Mouse (Mus musculus) monocyte, adult 5-6 weeks (primary cell): Measurements from ENCODE around the gene Sp100. TPM values are rescaled to one million over a fixed set of nuclear protein-coding genes. Genes with fewer than 3 reads are reported as not detected.
A peak's percentile ranks its signal among the peaks of the same experiment; 100 is the strongest.

Experiments used
- ATAC-seq: fragments of 153-309, 156-312 bp; replicated peaks from 2 replicates; pipeline ENCODE4 v1.8.0; 2017; ENCODE audit warnings: mild to moderate bottlenecking; ENCODE audit not compliant: low TSS enrichment, insufficient number of reproducible peaks, severe bottlenecking, poor library complexity, low FRiP score
- total RNA-seq: library from RNA; stranded (forward); fragments of 200-1000, 200-491, 200-594 nt; gene quantifications from 3 replicates; pipeline ENCODE4 v1.2.3, GENCODE M21; 2017

Sp100 gene
- total RNA-seq, 1 experiment from 2014 or later = 231 TPM

- no peak for ATAC-seq
Observed at GRCm38 (mm10) chr1:85740923-85741322, 91.1 kb downstream of the Sp100 start.

- ATAC-seq = no peak
Observed at GRCm38 (mm10) chr1:85742333-85742732, 92.5 kb downstream of the Sp100 start.

- no peak for ATAC-seq
Observed at GRCm38 (mm10) chr1:85742916-85743505, 93.2 kb downstream of the Sp100 start.

- ATAC-seq = no peak
Observed at GRCm38 (mm10) chr1:85744539-85744938, 94.8 kb downstream of the Sp100 start.

GRCm38 (mm10) chr1:85746511-85746910 lies 96.7 kb downstream of the Sp100 start:
- ATAC-seq = peak; percentile 54

GRCm38 (mm10) chr1:85749829-85750228 lies 100.0 kb downstream of the Sp100 start:
- ATAC-seq = no peak

GRCm38 (mm10) chr1:85750650-85751049 lies 100.9 kb downstream of the Sp100 start:
- no peak for ATAC-seq

GRCm38 (mm10) chr1:85751494-85751893 lies 101.7 kb downstream of the Sp100 start:
- ATAC-seq = peak; percentile 87

GRCm38 (mm10) chr1:85751932-85752680 lies 102.3 kb downstream of the Sp100 start:
- ATAC-seq = no peak

GRCm38 (mm10) chr1:85757531-85758230 lies 107.9 kb downstream of the Sp100 start:
- ATAC-seq = no peak

GRCm38 (mm10) chr1:85758231-85758968 lies 108.6 kb downstream of the Sp100 start:
- no peak for ATAC-seq

GRCm38 (mm10) chr1:85758969-85759293 lies 109.1 kb downstream of the Sp100 start:
- no peak for ATAC-seq

Other genes with a start within 250 kb of the Sp100 start
- gene G530012D18Rik, start 74.3 kb upstream of the Sp100 start, total RNA-seq = not detected in 3 replicates
- 147 to 231 TPM (median 156 TPM) in 3 replicates for gene Sp110, start 51.2 kb upstream of the Sp100 start, total RNA-seq
- gene Sp140, start 49.6 kb upstream of the Sp100 start, total RNA-seq = 102 to 179 TPM (median 146 TPM) in 3 replicates
- 106 to 140 TPM (median 120 TPM) in 3 replicates for gene A630001G21Rik, start 128.7 kb downstream of the Sp100 start, total RNA-seq
- gene Cab39, start 143.5 kb downstream of the Sp100 start, total RNA-seq = 211 to 234 TPM (median 220 TPM) in 3 replicates
- gene Itm2c, start 244.3 kb downstream of the Sp100 start, total RNA-seq = 94.7 to 124 TPM (median 121 TPM) in 3 replicates